Mouse (Mus musculus) liver, embryonic 11.5 days (tissue): ENCODE results near the gene Tmem150c. TPM values are rescaled to one million over a fixed set of nuclear protein-coding genes. Genes with fewer than 3 reads are reported as not detected.

ENCODE experiments used
- ATAC-seq: fragments of 200-750 bp; cut with Nextera tagmentation; replicated peaks from 2 replicates; pipeline ENCODE4 v1.8.0; 2017; ENCODE audit warnings: moderate number of reproducible peaks, mild to moderate bottlenecking, moderate TSS enrichment, moderate library complexity; ENCODE audit not compliant: low FRiP score
- DNase-seq: peaks from one replicate; pipeline ENCODE4 v3.0.0-alpha.2; 2017; ENCODE audit warnings: low spot score
- H3K27ac ChIP-seq: fragments of 300-500 bp; sonication (generic); 2 replicates; pipeline ENCODE4 v1.5.1; 2014; ENCODE audit warnings: mild to moderate bottlenecking, low read depth, low read length, control low read depth
- H3K27me3 ChIP-seq: fragments of 300-500 bp; sonication (generic); replicated peaks from 2 replicates; pipeline ENCODE4 v1.6.1; 2014; ENCODE audit warnings: low read length, mixed read lengths; ENCODE audit not compliant: control insufficient read depth, insufficient read depth
- H3K36me3 ChIP-seq: fragments of 300-500 bp; sonication (generic); 2 replicates; pipeline ENCODE4 v1.6.1; 2014; ENCODE audit warnings: mild to moderate bottlenecking, low read length, moderate library complexity, mixed read lengths; ENCODE audit not compliant: control insufficient read depth, insufficient read depth
- H3K4me1 ChIP-seq: fragments of 300-500 bp; sonication (generic); replicated peaks from 2 replicates; pipeline ENCODE4 v1.6.1; 2014; ENCODE audit warnings: low read length, mixed read lengths; ENCODE audit not compliant: control insufficient read depth, insufficient read depth
- H3K4me2 ChIP-seq: fragments of 300-500 bp; sonication (generic); 2 replicates; pipeline ENCODE4 v1.6.1; 2014; ENCODE audit warnings: mild to moderate bottlenecking, control low read depth, moderate library complexity
- H3K4me3 ChIP-seq: fragments of 300-500 bp; sonication (generic); 2 replicates; pipeline ENCODE4 v1.5.1; 2014; ENCODE audit warnings: low read depth, low read length, control low read depth
- H3K9ac ChIP-seq: fragments of 300-500 bp; sonication (generic); 2 replicates; pipeline ENCODE4 v1.6.1; 2014; ENCODE audit warnings: low read depth, low read length, control low read depth
- H3K9me3 ChIP-seq: fragments of 300-500 bp; sonication (generic); 2 replicates; pipeline ENCODE4 v1.6.1; 2016; ENCODE audit warnings: low read length, inconsistent platforms, mixed read lengths; ENCODE audit not compliant: control insufficient read depth
- WGBS: fragments of 180-500 bp; shearing (Covaris S2); extraction: QIAGEN DNeasy Blood & Tissue Kit; methylation state at CpG from one replicate; pipeline ENCODE4 v1.1.7; 2014; 5-methylcytosine and 5-hydroxymethylcytosine counted together
- polyA plus RNA-seq: library from polyadenylated mRNA; unstranded; fragments of >200 nt; fragmentation: Nextera tagmentation; extraction: Ambion mirVana; gene quantifications from 2 replicates; pipeline ENCODE4 v1.2.1, GENCODE M21; 2014

Tmem150c gene
- polyA plus RNA-seq, 1 experiment from 2014 or later = 2.3 TPM

DNA sequence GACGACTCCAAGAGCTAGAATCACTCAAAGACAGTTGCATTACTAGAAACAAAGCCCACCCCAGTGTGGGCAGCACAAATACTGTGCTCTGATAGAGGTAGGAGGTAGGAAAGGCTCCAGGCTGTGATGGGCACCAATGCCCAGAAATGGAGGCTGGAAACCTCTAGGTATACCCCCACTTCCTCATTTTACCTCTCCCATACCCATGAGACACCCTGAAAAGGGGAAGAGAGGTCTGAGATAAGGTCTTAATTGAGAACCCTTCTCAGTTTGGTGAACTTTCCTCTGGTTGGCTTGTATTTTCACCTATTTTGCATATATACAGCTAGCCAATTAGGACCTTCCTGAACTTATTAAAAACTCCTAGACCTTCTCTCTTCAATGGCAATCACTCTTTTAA is 2.4 kb upstream of the Tmem150c start:
- Histone ChIP-seq H3K27me3 (peaks cover 34% of the 10 kb centered on the region), H3K9me3 (no peaks in the 10 kb centered on the region), H3K4me1 (0 out of 2 replicates have a peak, but pooled peaks cover 2% of the 10 kb centered on the region), H3K4me3 (no peak overlapping the region), H3K9ac (no peak overlapping the region), H3K36me3 (no peaks in the 10 kb centered on the region), H3K4me2 (no peak overlapping the region), H3K27ac (no peak overlapping the region)
- no peak for ATAC-seq
- WGBS = 59% methylated on average over 1 of the region's 1 CpGs
- DNase-seq = no peak

DNA sequence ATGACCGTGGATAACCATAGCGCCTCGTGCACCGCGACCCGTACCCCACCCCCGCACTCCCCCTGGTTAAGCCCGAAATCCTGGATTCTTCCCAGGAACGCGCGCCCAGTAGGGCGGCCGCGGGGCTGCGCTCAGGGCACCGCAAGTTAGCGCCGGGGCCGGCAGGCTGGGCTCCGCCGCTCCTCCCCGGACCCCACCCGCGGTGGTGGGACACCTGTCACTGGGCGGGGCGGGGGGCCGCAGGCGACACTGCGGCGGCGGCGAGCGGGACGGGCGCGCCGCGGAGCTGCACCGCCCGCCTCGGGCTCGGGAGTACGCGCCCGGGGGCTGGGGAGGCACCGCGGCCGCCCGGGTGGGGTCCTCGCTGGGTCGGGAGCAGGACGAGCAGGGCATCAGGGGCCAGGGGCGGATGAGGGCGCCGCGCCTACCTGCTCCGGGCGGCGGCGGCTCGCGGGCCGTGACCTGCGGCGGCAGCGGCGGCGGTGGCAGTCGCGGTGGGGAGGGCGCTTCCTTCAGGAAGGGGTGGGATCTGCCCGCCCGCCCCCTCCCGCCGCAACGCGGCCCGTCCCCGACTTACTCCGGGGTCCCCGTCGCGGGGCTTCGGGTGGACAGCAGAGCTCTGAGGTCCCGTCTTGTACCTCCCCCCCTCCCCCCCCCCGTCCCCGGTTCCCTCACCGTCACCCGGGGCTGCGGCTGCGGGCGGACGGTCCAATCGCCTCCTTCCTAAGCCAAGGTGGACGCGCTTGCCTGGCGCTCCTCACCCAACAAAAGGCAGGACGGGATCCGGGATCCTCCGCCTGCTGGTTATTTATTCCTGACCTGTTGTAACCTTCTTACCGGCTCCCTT is 594 bp downstream of the Tmem150c start:
- DNase-seq = peak; percentile 51
- Histone ChIP-seq H3K9me3 (no peaks in the 10 kb centered on the region), H3K4me3 (peak overlapping the region; percentile 60), H3K36me3 (no peaks in the 10 kb centered on the region), H3K27me3 (peaks cover 36% of the 10 kb centered on the region), H3K4me1 (0 out of 2 replicates have a peak, but pooled peaks cover 2% of the 10 kb centered on the region), H3K4me2 (peak overlapping the region; percentile 87), H3K27ac (no peak overlapping the region), H3K9ac (peak overlapping the region; percentile 50)
- peak; percentile 64 for ATAC-seq
- WGBS = 1% methylated on average over 89 of the region's 101 CpGs

DNA sequence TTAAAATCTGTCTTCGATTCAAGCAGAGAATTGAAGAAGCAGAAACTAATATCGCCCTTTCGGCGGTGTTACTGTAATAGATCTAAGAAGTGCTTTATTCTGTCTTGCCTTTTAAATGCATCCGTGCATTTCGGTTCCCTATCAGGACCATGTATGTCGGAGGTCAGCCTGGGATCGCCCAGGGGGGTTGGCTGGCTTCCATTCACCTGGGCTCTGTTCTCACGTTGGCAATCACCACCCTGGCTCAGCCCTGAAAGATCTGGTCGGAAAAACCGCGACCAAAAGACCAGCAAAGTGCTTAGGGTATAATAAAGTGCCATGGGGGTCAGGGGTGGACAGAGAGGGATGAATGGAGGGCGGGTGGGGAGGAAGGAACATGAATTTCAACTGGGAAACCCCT is 1.3 kb downstream of the Tmem150c start:
- Histone ChIP-seq H3K9me3 (no peaks in the 10 kb centered on the region), H3K4me3 (peak overlapping the region; percentile 60), H3K36me3 (no peaks in the 10 kb centered on the region), H3K4me1 (0 out of 2 replicates have a peak, but pooled peaks cover 2% of the 10 kb centered on the region), H3K27me3 (peaks cover 36% of the 10 kb centered on the region), H3K27ac (no peak overlapping the region), H3K9ac (no peak overlapping the region), H3K4me2 (peak overlapping the region; percentile 87)
- DNase-seq = no peak
- WGBS = 17% methylated on average over 13 of the region's 13 CpGs
- no peak for ATAC-seq

- no peaks in the 10 kb centered on the region for H3K9me3 ChIP-seq
- no peak overlapping the region for H3K4me2 ChIP-seq
- 55% methylated on average over 6 of the region's 6 CpGs for WGBS
- H3K36me3 ChIP-seq = no peaks in the 10 kb centered on the region
- no peak overlapping the region for H3K27ac ChIP-seq
- ATAC-seq (no peak), DNase-seq (no peak)
- peaks cover 36% of the 10 kb centered on the region for H3K27me3 ChIP-seq
- no peak overlapping the region for H3K9ac ChIP-seq
- 0 out of 2 replicates have a peak, but pooled peaks cover 2% of the 10 kb centered on the region for H3K4me1 ChIP-seq
- no peak overlapping the region for H3K4me3 ChIP-seq
Observed at GRCm38 (mm10) chr5:100155646-100156045, 4.0 kb downstream of the Tmem150c start.

DNA sequence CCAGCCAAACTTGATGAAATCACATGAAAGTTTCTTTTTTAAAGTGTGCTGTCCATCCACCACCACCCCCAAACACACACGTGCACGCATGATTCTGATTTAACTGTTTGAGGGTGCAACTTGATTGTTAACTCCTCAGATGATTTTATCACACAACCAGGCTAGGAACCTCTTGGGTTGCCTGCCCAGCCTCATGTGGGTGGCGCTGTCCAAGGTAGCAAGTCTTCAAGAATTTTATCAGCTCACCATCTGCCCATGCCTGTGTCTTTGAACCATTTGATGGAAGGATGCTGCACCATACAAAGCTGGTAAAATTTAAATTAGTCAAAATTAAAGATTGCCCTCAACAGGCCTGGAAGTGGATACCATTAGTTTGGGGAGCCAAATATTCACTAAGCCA is 9.6 kb downstream of the Tmem150c start:
- Histone ChIP-seq H3K27me3 (no peaks in the 10 kb centered on the region), H3K9me3 (no peaks in the 10 kb centered on the region), H3K4me1 (no peaks in the 10 kb centered on the region), H3K27ac (no peak overlapping the region), H3K4me2 (no peak overlapping the region), H3K9ac (no peak overlapping the region), H3K4me3 (no peak overlapping the region), H3K36me3 (no peaks in the 10 kb centered on the region)
- no peak for ATAC-seq
- WGBS = 55% methylated on average over 3 of the region's 3 CpGs
- DNase-seq = no peak

DNA sequence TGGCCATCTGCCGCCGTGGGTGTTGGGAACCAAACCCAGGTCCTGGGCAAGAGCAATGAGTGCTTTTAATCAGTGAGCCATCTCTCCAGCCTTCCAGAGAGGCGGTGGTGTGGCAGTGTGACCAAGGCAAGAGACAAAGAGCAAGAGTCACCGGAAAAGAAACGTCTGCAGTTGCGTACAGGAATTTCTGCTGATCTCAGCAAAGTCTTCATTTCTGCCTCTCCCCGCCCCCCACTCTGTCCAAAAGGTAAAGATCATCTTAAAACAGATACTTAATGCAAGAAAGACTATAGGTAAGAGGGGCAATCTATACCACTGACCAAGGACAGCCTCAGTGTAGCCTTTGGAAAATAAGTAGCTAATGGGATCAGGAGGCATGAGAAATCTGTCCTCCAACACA is 14.8 kb downstream of the Tmem150c start:
- DNase-seq (no peak), ATAC-seq (no peak)
- no peak overlapping the region for H3K9ac ChIP-seq
- WGBS = 78% methylated on average over 7 of the region's 7 CpGs
- H3K4me3 ChIP-seq = no peak overlapping the region
- H3K4me1 ChIP-seq = no peaks in the 10 kb centered on the region
- no peaks in the 10 kb centered on the region for H3K36me3 ChIP-seq
- H3K27ac ChIP-seq = no peak overlapping the region
- H3K27me3 ChIP-seq = no peaks in the 10 kb centered on the region
- no peak overlapping the region for H3K4me2 ChIP-seq
- H3K9me3 ChIP-seq = no peaks in the 10 kb centered on the region

DNA sequence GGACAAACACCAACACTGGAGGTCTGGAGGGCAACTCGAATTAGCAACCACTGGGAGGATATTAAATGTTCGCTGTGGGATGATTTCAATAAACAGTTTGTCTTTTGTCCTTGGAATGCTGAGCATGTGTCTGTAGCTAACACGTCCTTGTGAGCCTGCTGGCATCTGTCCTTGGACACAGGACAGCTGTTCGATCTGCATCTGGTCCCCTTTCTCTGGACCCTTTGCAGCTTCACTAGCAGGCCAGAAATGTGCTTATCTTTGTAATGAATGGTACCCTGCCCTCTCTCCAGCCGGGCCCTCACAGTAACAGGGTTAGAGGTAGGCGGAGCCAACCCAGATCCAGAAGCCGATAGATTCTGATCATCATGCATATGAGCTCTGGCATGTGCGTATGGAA is 32.3 kb downstream of the Tmem150c start:
- no peak overlapping the region for H3K4me2 ChIP-seq
- DNase-seq (no peak), ATAC-seq (no peak)
- H3K4me3 ChIP-seq = no peak overlapping the region
- no peaks in the 10 kb centered on the region; the same call in 1 of the 2 replicates for H3K4me1 ChIP-seq
- H3K9me3 ChIP-seq = no peaks in the 10 kb centered on the region
- H3K27ac ChIP-seq = no peak overlapping the region
- 60% methylated on average over 8 of the region's 8 CpGs for WGBS
- no peak overlapping the region for H3K9ac ChIP-seq
- no peaks in the 10 kb centered on the region for H3K27me3 ChIP-seq
- H3K36me3 ChIP-seq = no peaks in the 10 kb centered on the region

DNA sequence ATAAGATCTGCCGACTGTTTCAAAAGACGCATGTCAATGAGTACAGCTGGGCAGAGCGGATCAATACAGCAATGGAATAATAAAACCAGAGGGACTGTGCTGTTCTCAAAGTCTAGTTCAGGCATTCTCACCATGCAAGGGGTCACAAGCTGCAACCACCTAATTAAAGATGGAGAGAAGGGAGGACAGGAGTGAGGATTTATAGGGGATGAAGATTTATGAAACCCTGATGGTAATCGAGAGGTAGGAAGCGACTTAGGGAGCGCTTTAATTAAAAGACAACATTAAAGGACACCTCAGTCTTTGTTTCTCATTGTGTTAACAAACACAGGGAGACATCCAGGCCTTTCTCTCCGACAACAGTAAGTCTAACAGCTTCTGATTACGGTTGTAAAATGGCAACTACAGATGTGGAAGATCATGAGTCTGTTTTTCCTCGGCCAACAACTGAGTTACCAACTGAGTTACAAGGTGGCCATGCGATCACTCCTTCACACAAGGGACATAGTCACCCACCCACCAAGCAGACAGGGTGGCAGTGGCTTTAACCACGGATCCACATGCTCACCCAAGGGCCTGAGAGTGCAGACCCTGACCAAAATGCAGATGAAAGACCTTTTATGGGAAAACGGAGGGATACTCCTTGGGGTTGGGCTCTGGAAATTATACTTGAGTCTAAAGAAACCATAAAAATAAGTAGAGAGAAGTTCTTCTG is 34.0 kb downstream of the Tmem150c start:
- Histone ChIP-seq H3K4me2 (no peak overlapping the region), H3K36me3 (no peaks in the 10 kb centered on the region), H3K9me3 (no peaks in the 10 kb centered on the region), H3K9ac (no peak overlapping the region), H3K4me1 (no peaks in the 10 kb centered on the region; the same call in 1 of the 2 replicates), H3K27ac (no peak overlapping the region), H3K27me3 (peaks cover 2% of the 10 kb centered on the region; the same call in 1 of the 2 replicates), H3K4me3 (no peak overlapping the region)
- ATAC-seq = no peak
- WGBS = 74% methylated on average over 12 of the region's 12 CpGs
- no peak for DNase-seq
